8 mouse cellular contexts compared by ENCODE assay signal in genomic region chr14:59598260-59598627, GRCm38 (mm10). TPM values are rescaled to one million over a fixed set of nuclear protein-coding genes. Genes with fewer than 3 reads are reported as not detected.
DNase-seq lines count a peak whose midpoint lies in the region; ATAC-seq and TF ChIP-seq lines count a peak whose summit lies in the region.

No protein-coding gene starts in this region.

- 3% methylated on average over 8 of the region's 8 CpGs for WGBS in heart, embryonic 15.5 days
- 5% methylated on average over 8 of the region's 8 CpGs for WGBS in hindbrain, embryonic 10.5 days

- in situ Hi-C loops in ES-E14 (cut with MboI; ENCODE audit: low sequenced_read_pairs in 2 of 2, unreplicated experiment in 2 of 2), result no loop called here

- no peak for DNase-seq in heart, postnatal 14 days
- DNase-seq in ES-E14 (ENCODE audit: low read depth, low spot score), result no peak
- no peak for DNase-seq in hindbrain, embryonic 10.5 days (ENCODE audit: low spot score)
- DNase-seq in ovary, postnatal 36 days (ENCODE audit: low spot score), result no peak
- no peak for DNase-seq in cerebellum, adult 18-20 months
- no peak for DNase-seq in kidney, postnatal 14 days

- peak overlapping the region; percentile 67 for H3K27ac ChIP-seq in heart, embryonic 15.5 days
- no peak overlapping the region for H3K27ac ChIP-seq in ES-E14 (ENCODE audit: insufficient read depth, low read depth, low read length, poor library complexity, severe bottlenecking)
- peak overlapping the region; percentile 89 for H3K27ac ChIP-seq in hindbrain, embryonic 10.5 days

- no peaks in the 10 kb centered on the region for H3K9me3 ChIP-seq in heart, embryonic 15.5 days (replicated peaks)
- no peaks in the 10 kb centered on the region for H3K9me3 ChIP-seq in ES-E14 (ENCODE audit: control insufficient read depth, insufficient read depth, low read depth, low read length)
- H3K9me3 ChIP-seq in hindbrain, embryonic 10.5 days, result no peaks in the 10 kb centered on the region

- H3K27me3 ChIP-seq in heart, embryonic 15.5 days, result 0 out of 2 replicates have a peak, but pooled peaks cover 6% of the 10 kb centered on the region
- peaks cover 6% of the 10 kb centered on the region; the same call in 1 of the 2 replicates for H3K27me3 ChIP-seq in hindbrain, embryonic 10.5 days (ENCODE audit: insufficient read depth, poor library complexity, severe bottlenecking)

- peak overlapping the region; percentile 78 for H3K9ac ChIP-seq in heart, embryonic 15.5 days
- peak overlapping the region; percentile 77; the same call in 1 of the 2 replicates for H3K9ac ChIP-seq in ES-E14 (ENCODE audit: insufficient read depth, low read depth, low read length, poor library complexity, severe bottlenecking)

- peaks cover 7% of the 10 kb centered on the region; the same call in 1 of the 2 replicates for H3K36me3 ChIP-seq in heart, embryonic 15.5 days
- no peaks in the 10 kb centered on the region for H3K36me3 ChIP-seq in ES-E14 (ENCODE audit: control insufficient read depth, insufficient read depth, low read length, poor library complexity, severe bottlenecking)
- H3K36me3 ChIP-seq in hindbrain, embryonic 10.5 days, result 0 out of 2 replicates have a peak, but pooled peaks cover 6% of the 10 kb centered on the region

- peak overlapping the region; percentile 62 for H3K4me2 ChIP-seq in heart, embryonic 15.5 days

- no peak for ATAC-seq in heart, embryonic 15.5 days (replicated peaks; ENCODE audit: insufficient number of reproducible peaks, insufficient read depth, low FRiP score, low read depth)
- peak; percentile 19; the same call in 1 of the 2 replicates for ATAC-seq in megakaryocyte-erythroid progenitor cell, adult 5-6 weeks (replicated peaks; ENCODE audit: low FRiP score, low TSS enrichment, poor library complexity, severe bottlenecking)

- H3K4me1 ChIP-seq in heart, embryonic 15.5 days (replicated peaks), result peaks cover 7% of the 10 kb centered on the region
- H3K4me1 ChIP-seq in ES-E14 (ENCODE audit: control insufficient read depth in 2 of 2, insufficient read depth in 2 of 2, low read length in 2 of 2, poor library complexity in 1 of 2), result no peaks in the 10 kb centered on the region; a peak in 1 of 4 replicates
- peaks cover 14% of the 10 kb centered on the region for H3K4me1 ChIP-seq in hindbrain, embryonic 10.5 days (replicated peaks)

- intact Hi-C loops in heart, postnatal 14 days (cut with DNase I), result no loop called here

- H3K4me3 ChIP-seq in heart, embryonic 15.5 days, result peak overlapping the region; percentile 81
- peak overlapping the region; percentile 89 to 90 for H3K4me3 ChIP-seq in ES-E14 (ENCODE audit: insufficient read depth in 1 of 2, low read depth in 1 of 2, low read length in 2 of 2, poor library complexity in 1 of 2, severe bottlenecking in 1 of 2)
- H3K4me3 ChIP-seq in hindbrain, embryonic 10.5 days, result peak overlapping the region; percentile 92

TF ChIP-seq in ES-E14, 5 proteins besides CTCF, POLR2A, EP300 and RAD21:
- TF ChIP-seq ZC3H11A (IDR thresholded peaks at IDR 0.05; ENCODE audit: borderline replicate concordance, low read depth, low read length), result no peak
- no peak for TF ChIP-seq MAFK (IDR thresholded peaks at IDR 0.05; ENCODE audit: insufficient read depth, low read depth, low read length)
- TF ChIP-seq ZNF384 (IDR thresholded peaks at IDR 0.05; ENCODE audit: low read depth, low read length), result no peak
- no peak for TF ChIP-seq CHD2 (IDR thresholded peaks at IDR 0.05; ENCODE audit: low read depth, low read length)
- TF ChIP-seq HCFC1 (IDR thresholded peaks at IDR 0.05; ENCODE audit: borderline replicate concordance, insufficient read depth, low read length), result no peak

RNA-seq across cellular contexts. Expression of gene Cdadc1, which starts 0.5 kb away (rescaled TPM):
- polyA plus RNA-seq in heart, embryonic 15.5 days (2015; fragmentation: Nextera tagmentation; extraction: Ambion mirVana), result 29.9 and 33.0 TPM in 2 replicates
- 10 to 100 TPM; 36.8 to 42.9 TPM for total RNA-seq in heart, postnatal 14 days (2021)
- 6.7 and 16.0 TPM in 2 replicates for total RNA-seq in ES-E14 (2012; rRNA removed)
- polyA plus RNA-seq in hindbrain, embryonic 10.5 days (2016; fragmentation: Nextera tagmentation; extraction: Ambion mirVana), result 23.5 and 26.3 TPM in 2 replicates
- 20.9 and 23.2 TPM in 2 replicates for total RNA-seq in megakaryocyte-erythroid progenitor cell, adult 5-6 weeks (2014; fragmentation: Nextera tagmentation)
- 18.9 and 24.9 TPM in 2 replicates for total RNA-seq in megakaryocyte-erythroid progenitor cell, adult 5-6 weeks (2017)

RNA-seq across cellular contexts. Expression of gene Shisa2, which starts 26.9 kb away (rescaled TPM):
- 8.6 and 17.4 TPM in 2 replicates for polyA plus RNA-seq in heart, embryonic 15.5 days (2015; fragmentation: Nextera tagmentation; extraction: Ambion mirVana)
- 1 to 10 TPM in 1 of 2 experiments, under 1 TPM in 1; 0.59 to 1.4 TPM for total RNA-seq in heart, postnatal 14 days (2021)
- 3.8 and 10.9 TPM in 2 replicates for total RNA-seq in ES-E14 (2012; rRNA removed)
- polyA plus RNA-seq in hindbrain, embryonic 10.5 days (2016; fragmentation: Nextera tagmentation; extraction: Ambion mirVana), result 15.0 and 17.1 TPM in 2 replicates
- total RNA-seq in megakaryocyte-erythroid progenitor cell, adult 5-6 weeks (2014; fragmentation: Nextera tagmentation), result not detected in 2 replicates
- 0.34 TPM in 1 of 2 replicates, not detected in the other for total RNA-seq in megakaryocyte-erythroid progenitor cell, adult 5-6 weeks (2017)
